Mouse (Mus musculus) lung, embryonic 14.5 days (tissue): ENCODE results near the gene Rtn4r. TPM values are rescaled to one million over a fixed set of nuclear protein-coding genes. Genes with fewer than 3 reads are reported as not detected.
A peak's percentile ranks its signal among the peaks of the same experiment; 100 is the strongest.

Experiments
- ATAC-seq: fragments of 200-750 bp; cut with Nextera tagmentation; 2 replicates; pipeline ENCODE4 v1.8.0; 2017; ENCODE audit warnings: mild to moderate bottlenecking, moderate TSS enrichment, moderate library complexity; ENCODE audit not compliant: insufficient read depth
- DNase-seq: peaks from one replicate; pipeline ENCODE4 v3.0.0-alpha.2; 2015
- H3K27ac ChIP-seq: fragments of 300-500 bp; sonication (generic); 2 replicates; pipeline ENCODE4 v1.5.1; 2014; ENCODE audit warnings: low read depth, mild to moderate bottlenecking, moderate library complexity
- H3K27me3 ChIP-seq: fragments of 300-500 bp; sonication (generic); 2 replicates; pipeline ENCODE4 v1.6.1; 2014; ENCODE audit warnings: low read length, control low read depth; ENCODE audit not compliant: insufficient read depth
- H3K36me3 ChIP-seq: fragments of 300-500 bp; sonication (generic); 2 replicates; pipeline ENCODE4 v1.6.1; 2014; ENCODE audit warnings: control low read depth; ENCODE audit not compliant: insufficient read depth
- H3K4me1 ChIP-seq: fragments of 300-500 bp; sonication (generic); 2 replicates; pipeline ENCODE4 v1.6.1; 2014; ENCODE audit warnings: antibody characterized with exemption, control low read depth; ENCODE audit not compliant: insufficient read depth
- H3K4me2 ChIP-seq: fragments of 300-500 bp; sonication (generic); 2 replicates; pipeline ENCODE4 v1.6.1; 2014; ENCODE audit warnings: mild to moderate bottlenecking
- H3K4me3 ChIP-seq: fragments of 300-500 bp; sonication (generic); 2 replicates; pipeline ENCODE4 v1.5.1; 2014; ENCODE audit warnings: low read depth, low read length
- H3K9ac ChIP-seq: fragments of 300-500 bp; sonication (generic); 2 replicates; pipeline ENCODE4 v1.6.1; 2014
- H3K9me3 ChIP-seq: fragments of 300-500 bp; sonication (generic); 2 replicates; pipeline ENCODE4 v1.6.1; 2016; ENCODE audit warnings: low read depth, low read length, control low read depth
- CTCF ChIP-seq: IDR thresholded peaks from 2 replicates; pipeline ENCODE4 v1.5.1; 2016; ENCODE audit warnings: antibody characterized with exemption, low read depth
- WGBS: fragments of 180-500 bp; shearing (Covaris S2); extraction: QIAGEN DNeasy Blood & Tissue Kit; methylation state at CpG from one replicate; pipeline ENCODE4 v1.1.7; 2014; 5-methylcytosine and 5-hydroxymethylcytosine counted together
- polyA plus RNA-seq: library from polyadenylated mRNA; unstranded; fragments of >200 nt; fragmentation: Nextera tagmentation; extraction: Ambion mirVana; gene quantifications from 2 replicates; pipeline ENCODE4 v1.2.1, GENCODE M21; 2014

Gene Rtn4r
- polyA plus RNA-seq, 1 experiment from 2014 or later, result 1.7 TPM

DNA sequence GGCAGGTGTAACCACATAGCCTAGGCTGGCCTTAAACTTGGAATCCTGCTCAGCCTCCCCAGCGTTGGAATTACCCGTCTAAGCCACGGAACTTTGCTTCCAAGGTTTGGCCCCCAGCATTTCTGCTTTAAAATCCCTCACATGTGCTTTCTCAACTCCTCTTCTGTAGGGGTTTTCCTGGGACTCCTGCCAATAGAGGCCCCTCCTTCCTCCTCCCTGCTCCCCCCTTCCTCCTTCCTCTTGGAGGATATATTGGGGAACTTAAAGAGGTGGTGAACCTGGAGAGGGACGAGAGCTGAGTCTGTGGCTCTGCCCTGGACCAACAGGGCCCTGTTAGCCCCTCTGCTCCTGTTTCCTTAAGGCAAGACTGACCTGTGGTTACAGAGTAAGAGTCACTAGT, 2.8 kb downstream of the Rtn4r start:
- WGBS, result 17% methylated on average over 4 of the region's 4 CpGs
- H3K4me3 ChIP-seq, result no peak overlapping the region
- DNase-seq, result peak; percentile 51
- H3K4me2 ChIP-seq, result no peak overlapping the region
- peaks cover 38% of the 10 kb centered on the region for H3K27me3 ChIP-seq
- H3K4me1 ChIP-seq, result no peaks in the 10 kb centered on the region
- H3K9ac ChIP-seq, result no peak overlapping the region
- ATAC-seq, result no peak
- no peak for TF ChIP-seq CTCF
- no peaks in the 10 kb centered on the region for H3K36me3 ChIP-seq
- no peaks in the 10 kb centered on the region for H3K9me3 ChIP-seq
- H3K27ac ChIP-seq, result no peak overlapping the region; the same call in 1 of the 2 replicates

DNA sequence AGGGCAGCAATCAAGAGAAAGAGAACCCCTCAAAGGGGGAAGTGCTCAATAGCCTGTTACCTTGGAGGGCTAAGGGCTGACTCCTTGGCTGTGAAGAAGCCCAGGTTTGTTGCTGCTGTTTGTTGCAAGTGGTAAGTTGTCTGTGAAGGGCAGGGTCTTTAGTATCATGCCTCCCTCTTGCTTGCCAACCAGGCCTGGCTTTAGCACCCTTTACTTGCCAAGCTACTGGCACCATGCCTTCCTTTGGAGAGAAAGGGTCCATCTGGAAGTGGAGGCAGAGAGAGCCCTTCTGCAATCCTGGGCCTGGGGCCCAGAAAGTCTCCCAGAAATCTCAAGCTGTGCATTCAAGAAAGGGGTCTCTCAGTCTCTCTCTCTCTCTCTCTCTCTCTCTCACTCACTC, 3.3 kb downstream of the Rtn4r start:
- Histone ChIP-seq H3K36me3 (no peaks in the 10 kb centered on the region), H3K27me3 (peaks cover 38% of the 10 kb centered on the region), H3K4me1 (no peaks in the 10 kb centered on the region), H3K9ac (no peak overlapping the region), H3K4me3 (no peak overlapping the region), H3K27ac (no peak overlapping the region; the same call in 1 of the 2 replicates), H3K9me3 (no peaks in the 10 kb centered on the region), H3K4me2 (no peak overlapping the region)
- DNase-seq (no peak), ATAC-seq (no peak)
- no peak for TF ChIP-seq CTCF

DNA sequence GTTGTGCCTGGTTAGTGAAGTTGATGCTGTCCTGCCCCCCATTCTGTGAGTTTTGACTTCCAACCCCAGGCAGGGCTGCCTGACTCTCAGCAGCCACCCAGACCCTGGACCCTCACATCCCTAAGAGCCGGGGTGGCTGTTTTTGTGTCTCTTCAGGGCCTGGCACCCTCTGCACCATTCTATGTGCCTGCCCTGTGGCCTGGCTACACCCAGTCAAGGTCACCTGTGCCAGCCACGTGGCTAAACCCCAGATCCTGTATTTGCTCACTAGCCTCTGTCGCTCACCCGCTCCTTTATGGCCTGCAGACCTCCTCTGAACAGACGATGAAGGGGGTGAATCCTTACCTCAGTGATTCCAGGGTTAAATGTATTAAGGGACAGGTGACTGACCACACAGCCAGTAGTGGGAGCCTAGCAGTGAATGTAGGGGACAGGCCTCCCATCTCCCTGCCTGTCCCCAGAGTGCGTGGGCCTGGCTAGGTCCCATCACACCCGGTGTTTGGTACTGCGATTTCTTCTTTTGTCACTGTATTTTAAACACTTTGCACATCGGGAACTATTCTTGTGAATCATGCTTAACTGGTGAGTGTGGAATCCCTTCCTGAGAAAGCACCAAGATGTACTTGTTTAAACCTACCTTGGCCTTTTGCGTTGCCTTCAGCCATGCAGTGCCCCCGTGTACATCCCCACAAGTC, 4.0 kb downstream of the Rtn4r start:
- H3K9me3 ChIP-seq, result no peaks in the 10 kb centered on the region
- 80% methylated on average over 11 of the region's 11 CpGs for WGBS
- TF ChIP-seq CTCF, result no peak
- no peaks in the 10 kb centered on the region for H3K36me3 ChIP-seq
- no peak overlapping the region for H3K27ac ChIP-seq
- H3K4me2 ChIP-seq, result no peak overlapping the region
- no peaks in the 10 kb centered on the region for H3K4me1 ChIP-seq
- no peak overlapping the region for H3K9ac ChIP-seq
- ATAC-seq (no peak), DNase-seq (no peak)
- peaks cover 32% of the 10 kb centered on the region for H3K27me3 ChIP-seq
- H3K4me3 ChIP-seq, result no peak overlapping the region

DNA sequence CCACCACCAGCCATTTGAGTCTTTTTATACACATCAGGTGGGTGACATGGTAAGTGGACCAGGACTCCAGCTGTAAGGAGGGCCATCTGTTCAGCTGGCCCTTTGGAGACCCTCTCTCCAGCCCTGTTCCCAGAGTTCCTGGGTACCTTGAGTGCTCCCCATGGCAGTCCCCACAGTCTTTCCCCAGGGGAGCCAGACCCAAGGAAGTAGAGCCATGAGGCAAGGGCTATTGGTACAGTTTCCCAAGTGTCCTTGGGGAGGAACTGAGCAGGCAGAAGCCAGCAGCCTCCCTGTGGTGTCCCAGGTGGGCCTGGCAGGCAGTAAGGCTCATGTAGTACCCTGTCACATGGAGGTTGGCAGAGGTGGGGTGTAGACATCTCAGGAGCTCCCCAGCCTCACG, 4.6 kb downstream of the Rtn4r start:
- 63% methylated on average over 1 of the region's 1 CpGs for WGBS
- Histone ChIP-seq H3K27ac (no peak overlapping the region), H3K4me2 (no peak overlapping the region), H3K4me1 (no peaks in the 10 kb centered on the region), H3K9ac (no peak overlapping the region), H3K27me3 (peaks cover 26% of the 10 kb centered on the region), H3K4me3 (no peak overlapping the region), H3K36me3 (no peaks in the 10 kb centered on the region), H3K9me3 (no peaks in the 10 kb centered on the region)
- ATAC-seq (no peak), DNase-seq (no peak)
- no peak for TF ChIP-seq CTCF

DNA sequence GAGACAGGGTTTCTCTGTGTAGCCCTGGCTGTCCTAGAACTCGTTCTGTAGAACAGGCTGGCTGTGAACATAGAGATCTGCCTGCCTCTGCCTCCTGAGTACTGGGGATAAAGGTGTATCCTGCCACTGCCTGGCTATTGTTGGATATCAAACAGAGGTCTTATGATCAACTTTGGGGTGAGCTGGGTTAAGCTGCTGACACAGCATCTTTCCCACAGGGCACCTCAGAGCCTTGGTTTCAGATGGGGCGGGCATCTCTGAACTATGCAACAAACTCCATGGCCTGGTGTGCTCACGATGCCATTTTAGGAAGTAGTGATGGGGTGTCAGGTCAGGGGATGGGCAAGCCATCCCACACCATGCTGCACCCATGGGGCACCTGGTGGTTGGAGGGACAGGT, 5.1 kb downstream of the Rtn4r start:
- Histone ChIP-seq H3K27me3 (peaks cover 20% of the 10 kb centered on the region), H3K4me2 (no peak overlapping the region), H3K4me3 (no peak overlapping the region), H3K27ac (no peak overlapping the region), H3K9ac (no peak overlapping the region), H3K4me1 (no peaks in the 10 kb centered on the region), H3K36me3 (no peaks in the 10 kb centered on the region), H3K9me3 (no peaks in the 10 kb centered on the region)
- DNase-seq, result no peak
- TF ChIP-seq CTCF, result no peak
- no peak for ATAC-seq
- WGBS, result 85% methylated on average over 3 of the region's 3 CpGs

DNA sequence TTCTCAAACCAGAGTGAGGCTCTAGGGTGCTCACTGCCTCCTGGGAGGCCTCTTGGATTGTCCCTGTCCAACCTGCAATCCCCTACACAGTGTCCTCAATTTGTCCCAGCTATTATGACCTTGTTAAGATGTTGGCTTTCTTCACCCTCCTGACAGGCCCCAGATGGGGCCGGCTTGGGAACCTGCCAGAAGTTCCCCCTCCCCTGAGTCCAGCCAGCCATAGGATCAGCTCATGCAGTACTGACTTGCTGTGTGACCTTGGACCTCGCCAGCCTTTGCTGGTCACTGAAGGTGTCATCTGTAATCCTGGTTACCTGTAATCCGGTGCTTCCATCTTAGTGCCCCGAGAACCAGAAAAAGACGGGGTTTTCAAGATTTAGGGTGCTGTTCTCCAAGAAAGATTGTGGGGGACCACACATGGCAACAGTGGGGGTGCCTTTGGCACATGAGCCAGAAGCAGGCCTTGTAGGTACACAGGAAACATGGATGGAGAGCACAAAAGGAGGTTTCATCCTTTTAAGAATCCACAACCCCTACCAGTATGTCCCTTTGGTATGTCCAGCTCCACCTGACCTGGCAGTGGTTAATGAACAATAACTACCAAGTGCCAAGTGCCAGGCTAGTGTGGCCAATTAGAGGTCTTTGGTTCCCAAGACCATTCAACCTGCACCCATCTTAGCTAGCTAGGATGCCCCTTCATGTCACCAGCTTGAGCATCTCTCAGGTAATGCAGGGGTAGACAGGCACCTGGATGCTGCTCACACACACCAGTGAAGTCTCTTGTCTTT, 5.9 kb downstream of the Rtn4r start:
- no peak for ATAC-seq

DNA sequence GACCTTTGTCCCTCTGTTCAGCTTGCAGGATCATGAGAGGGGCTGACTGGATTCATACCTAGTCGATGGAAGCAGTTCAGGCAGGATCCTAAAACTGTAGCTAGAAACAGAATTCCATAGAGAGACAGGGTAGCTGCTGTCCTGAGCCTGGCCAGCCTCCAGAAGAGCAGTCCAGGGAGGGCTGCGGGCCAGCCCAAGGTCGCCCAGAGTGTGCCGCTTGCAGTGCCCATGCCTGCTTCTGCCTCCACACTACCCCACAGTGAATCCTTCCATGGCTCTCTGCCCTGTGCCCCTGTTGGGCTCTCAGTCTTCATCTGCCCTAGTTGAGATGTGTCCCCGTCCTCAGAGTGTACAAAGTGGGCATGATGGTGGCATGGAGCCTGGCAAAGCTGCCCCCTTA, 7.8 kb downstream of the Rtn4r start:
- Histone ChIP-seq H3K27ac (no peak overlapping the region), H3K4me1 (no peaks in the 10 kb centered on the region), H3K9ac (no peak overlapping the region), H3K36me3 (no peaks in the 10 kb centered on the region), H3K27me3 (no peaks in the 10 kb centered on the region), H3K9me3 (no peaks in the 10 kb centered on the region), H3K4me3 (no peak overlapping the region), H3K4me2 (no peak overlapping the region)
- DNase-seq (no peak), ATAC-seq (no peak)
- 80% methylated on average over 5 of the region's 5 CpGs for WGBS
- no peak for TF ChIP-seq CTCF

More for the DNA sequence above, 5.9 kb downstream of the Rtn4r start:
- no peak for DNase-seq
- H3K27me3 ChIP-seq, result peaks cover 13% of the 10 kb centered on the region
- no peaks in the 10 kb centered on the region for H3K36me3 ChIP-seq
- no peak overlapping the region for H3K4me2 ChIP-seq
- TF ChIP-seq CTCF, result no peak
- H3K9me3 ChIP-seq, result no peaks in the 10 kb centered on the region
- WGBS, result 87% methylated on average over 5 of the region's 5 CpGs
- H3K9ac ChIP-seq, result no peak overlapping the region
- no peak overlapping the region for H3K27ac ChIP-seq
- H3K4me1 ChIP-seq, result no peaks in the 10 kb centered on the region
- H3K4me3 ChIP-seq, result no peak overlapping the region
